Mouse (Mus musculus) gastrocnemius, postnatal 25 days (tissue): ENCODE data around the gene Medag. TPM values are rescaled to one million over a fixed set of nuclear protein-coding genes. Genes with fewer than 3 reads are reported as not detected.

Source experiments
- DNase-seq: peaks from one replicate; pipeline ENCODE4 v3.0.0; 2022
- long read RNA-seq, 2 experiments: library from polyadenylated mRNA; stranded (forward); transcript quantifications; one replicate each; pipeline ENCODE4 v2.0.0; 2021
- total RNA-seq, 2 experiments: library from RNA; stranded (reverse); gene quantifications; 1 replicate in 1 of 2; 2 replicates in 1 of 2; pipeline ENCODE4 v1.2.3; 2021

Gene Medag
- total RNA-seq: 10 to 100 TPM; 15.8 to 18.2 TPM
- long read RNA-seq, experiment 1, transcript Medag-201 (5 exons, 2,953 nt): major isoform, 12 of 20 reads
- long read RNA-seq, experiment 1, partial matches to known transcripts: 8 of 20 reads
- long read RNA-seq, experiment 1, other reads (novel, unspliced or antisense): 0 of 20 reads
- long read RNA-seq, experiment 2, transcript Medag-201 (5 exons, 2,953 nt): major isoform, 10 of 13 reads
- long read RNA-seq, experiment 2, partial matches to known transcripts: 3 of 13 reads
- long read RNA-seq, experiment 2, other reads (novel, unspliced or antisense): 0 of 13 reads

- peak; percentile 87 for DNase-seq
These were observed at the start of gene Medag for GRCm38 (mm10) chr5:149411509-149412193. Gene Medag, plus strand, starts transcription at chr5:149411749.

- no peak for DNase-seq
These were observed 48.9 kb upstream of the Medag start for GRCm38 (mm10) chr5:149362626-149363025.

- no peak for DNase-seq
These were observed 47.4 kb upstream of the Medag start for GRCm38 (mm10) chr5:149363903-149364755.

- no peak for DNase-seq
These were observed 44.5 kb upstream of the Medag start for GRCm38 (mm10) chr5:149367011-149367410.

GRCm38 (mm10) chr5:149367544-149368466, 43.7 kb upstream of the Medag start:
- DNase-seq: peak; percentile 28

GRCm38 (mm10) chr5:149368575-149369312, 42.8 kb upstream of the Medag start:
- no peak for DNase-seq

- DNase-seq: no peak
These were observed 42.0 kb upstream of the Medag start for GRCm38 (mm10) chr5:149369373-149370035.

GRCm38 (mm10) chr5:149372018-149372417, 39.5 kb upstream of the Medag start:
- no peak for DNase-seq

GRCm38 (mm10) chr5:149373224-149373623, 38.3 kb upstream of the Medag start:
- DNase-seq: no peak

GRCm38 (mm10) chr5:149374026-149374425, 37.5 kb upstream of the Medag start:
- DNase-seq: no peak

GRCm38 (mm10) chr5:149375074-149375888, 36.3 kb upstream of the Medag start:
- DNase-seq: no peak

GRCm38 (mm10) chr5:149375889-149376212, 35.7 kb upstream of the Medag start:
- DNase-seq: peak; percentile 80

- no peak for DNase-seq
These were observed 35.2 kb upstream of the Medag start for GRCm38 (mm10) chr5:149376367-149376766.

GRCm38 (mm10) chr5:149377253-149377652, 34.3 kb upstream of the Medag start:
- DNase-seq: no peak

- no peak for DNase-seq
These were observed 33.0 kb upstream of the Medag start for GRCm38 (mm10) chr5:149378566-149378965.

GRCm38 (mm10) chr5:149379131-149379784, 32.3 kb upstream of the Medag start:
- peak; percentile 45 for DNase-seq

- no peak for DNase-seq
These were observed 31.7 kb upstream of the Medag start for GRCm38 (mm10) chr5:149379861-149380260.

- DNase-seq: no peak
These were observed 31.1 kb upstream of the Medag start for GRCm38 (mm10) chr5:149380388-149380916.

GRCm38 (mm10) chr5:149381948-149382347, 29.6 kb upstream of the Medag start:
- DNase-seq: peak; percentile 69
